Mouse (Mus musculus): ENCODE results near the gene Kdm6b.

DNA sequence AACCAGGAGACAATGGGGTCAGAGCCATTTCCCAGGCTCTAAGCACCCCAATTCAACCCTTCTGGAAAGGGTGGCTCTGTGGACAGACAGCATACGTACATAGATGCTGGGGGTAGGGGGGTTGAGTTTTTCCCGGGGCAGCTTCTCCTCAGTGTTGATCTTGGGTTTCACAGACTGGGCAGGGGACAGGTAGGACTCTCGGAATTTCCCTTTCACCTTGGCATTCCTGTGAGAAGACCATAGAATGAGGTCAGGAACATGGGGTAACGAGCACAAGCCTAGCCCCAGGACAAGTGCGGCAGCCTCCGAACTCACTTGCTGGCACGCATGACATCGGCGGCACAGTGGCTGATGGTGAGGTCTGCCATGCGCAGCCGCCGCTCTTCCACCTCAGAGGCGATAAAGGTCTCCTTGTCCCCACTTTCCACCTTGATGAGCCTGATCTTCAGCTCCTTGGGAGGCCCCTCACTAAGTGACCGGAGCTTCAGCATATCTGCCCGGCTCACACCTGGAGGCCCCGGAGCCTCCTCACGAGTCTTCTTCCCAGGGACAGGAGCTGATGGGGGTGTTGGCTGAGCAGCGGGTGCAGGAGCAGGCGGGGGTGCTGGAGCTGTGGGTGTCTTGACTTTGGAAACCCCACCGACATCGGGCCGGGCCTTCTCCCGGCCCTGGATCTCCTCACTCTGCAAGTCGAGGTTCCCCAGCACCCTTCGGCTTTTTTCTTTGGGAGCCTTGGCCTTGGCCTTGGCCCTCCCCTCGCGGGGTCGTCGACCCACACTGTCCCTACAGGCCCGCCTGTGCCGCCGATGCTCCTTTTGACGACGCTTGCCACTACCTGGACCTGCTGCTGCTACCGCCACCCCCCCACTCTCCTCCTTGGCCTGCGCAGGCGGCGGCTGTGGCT is 9.5 kb downstream of the Kdm6b start:
- TF ChIP-seq CTCF (IDR thresholded peaks at IDR 0.05; ENCODE audit: low read depth) (no peak), EP300 (IDR thresholded peaks at IDR 0.05; ENCODE audit: low read depth) (no peak)
